Mouse (Mus musculus) left cerebral cortex, postnatal 10 days (tissue): ENCODE data around the gene Il17c. TPM values are rescaled to one million over a fixed set of nuclear protein-coding genes. Genes with fewer than 3 reads are reported as not detected.

Source experiments
- DNase-seq, 2 experiments: peaks; one replicate each; pipeline ENCODE4 v3.0.0; 2021 to 2022; ENCODE audit warnings: low spot score in 2 of 2, mixed read lengths in 1 of 2; ENCODE audit errors: extremely low spot score in 1 of 2
- intact Hi-C: fragments of 180-260 bp; cut with DNase I; formaldehyde crosslinking; loops from one replicate; pipeline ENCODE4 v1.15.1; 2025
- total RNA-seq, 2 experiments: library from RNA; stranded (reverse); gene quantifications; 2 replicates each; pipeline ENCODE4 v1.2.3; 2021

Il17c gene
- total RNA-seq, 2 experiments from 2014 or later, result not detected

GRCm38 (mm10) chr8:122451161-122451703, 29.4 kb downstream of the Il17c start:
- intact Hi-C loops, result no loop called here

GRCm38 (mm10) chr8:122452154-122452553, 30.3 kb downstream of the Il17c start:
- no peak for DNase-seq
- intact Hi-C loops, result no loop called here

More at GRCm38 (mm10) chr8:122451161-122451703, 29.4 kb downstream of the Il17c start:
- DNase-seq, result no peak

- no peak for DNase-seq
- intact Hi-C loops, result no loop called here
These were observed 32.6 kb downstream of the Il17c start for GRCm38 (mm10) chr8:122454409-122454808.

GRCm38 (mm10) chr8:122457171-122457570, 35.4 kb downstream of the Il17c start:
- no peak for DNase-seq
- intact Hi-C loops, result no loop called here

- intact Hi-C loops, result no loop called here
- DNase-seq, result no peak
These were observed 37.5 kb downstream of the Il17c start for GRCm38 (mm10) chr8:122459218-122459900.

GRCm38 (mm10) chr8:122459990-122460389, 38.2 kb downstream of the Il17c start:
- intact Hi-C loops, result no loop called here
- no peak for DNase-seq

GRCm38 (mm10) chr8:122460524-122461472, 39.0 kb downstream of the Il17c start, which contains the start of gene Snai3:
Snai3 (minus strand) TSS chr8:122460733.
- intact Hi-C loops, result no loop called here
- peak in 1 of 2 experiments; percentile 47 for DNase-seq

GRCm38 (mm10) chr8:122461473-122462148, 39.8 kb downstream of the Il17c start:
- intact Hi-C loops, result no loop called here
- DNase-seq, result no peak

GRCm38 (mm10) chr8:122462510-122462909, 40.7 kb downstream of the Il17c start:
- intact Hi-C loops, result no loop called here

GRCm38 (mm10) chr8:122463651-122464640, 42.1 kb downstream of the Il17c start:
- intact Hi-C loops, result no loop called here
- no peak for DNase-seq

More at GRCm38 (mm10) chr8:122462510-122462909, 40.7 kb downstream of the Il17c start:
- DNase-seq, result no peak

GRCm38 (mm10) chr8:122464985-122465384, 43.2 kb downstream of the Il17c start:
- intact Hi-C loops, result no loop called here
- DNase-seq, result no peak

GRCm38 (mm10) chr8:122467816-122468215, 46.0 kb downstream of the Il17c start:
- intact Hi-C loops, result no loop called here
- DNase-seq, result no peak

GRCm38 (mm10) chr8:122469407-122469806, 47.6 kb downstream of the Il17c start:
- intact Hi-C loops, result no loop called here
- DNase-seq, result no peak

- intact Hi-C loops, result no loop called here
- DNase-seq, result no peak
These were observed 48.1 kb downstream of the Il17c start for GRCm38 (mm10) chr8:122469965-122470364.

- intact Hi-C loops, result no loop called here
These were observed 48.9 kb downstream of the Il17c start for GRCm38 (mm10) chr8:122470691-122471090.

More at GRCm38 (mm10) chr8:122470691-122471090, 48.9 kb downstream of the Il17c start:
- DNase-seq, result no peak
